Mouse (Mus musculus): ENCODE measurements at regions not wholly inside any gene's neighbourhood (a gene's known extent, or its start where the extent isn't known, plus 50 kb on each side); places are given as distances from the start of the nearest gene placed in this dataset.

- no peak for DNase-seq (ENCODE audit: low spot score)
These were observed 73.1 kb upstream of the Msx1 start for GRCm38 (mm10) chr5:37897501-37897900.

- DNase-seq (ENCODE audit: low spot score) = no peak
These were observed 71.3 kb upstream of the Msx1 start for GRCm38 (mm10) chr5:37895441-37896336.

GRCm38 (mm10) chr5:37893639-37894550 lies 69.5 kb upstream of the Msx1 start:
- DNase-seq (ENCODE audit: low spot score) = no peak

GRCm38 (mm10) chr5:37890641-37891040 lies 66.3 kb upstream of the Msx1 start:
- DNase-seq (ENCODE audit: low spot score) = no peak

DNA sequence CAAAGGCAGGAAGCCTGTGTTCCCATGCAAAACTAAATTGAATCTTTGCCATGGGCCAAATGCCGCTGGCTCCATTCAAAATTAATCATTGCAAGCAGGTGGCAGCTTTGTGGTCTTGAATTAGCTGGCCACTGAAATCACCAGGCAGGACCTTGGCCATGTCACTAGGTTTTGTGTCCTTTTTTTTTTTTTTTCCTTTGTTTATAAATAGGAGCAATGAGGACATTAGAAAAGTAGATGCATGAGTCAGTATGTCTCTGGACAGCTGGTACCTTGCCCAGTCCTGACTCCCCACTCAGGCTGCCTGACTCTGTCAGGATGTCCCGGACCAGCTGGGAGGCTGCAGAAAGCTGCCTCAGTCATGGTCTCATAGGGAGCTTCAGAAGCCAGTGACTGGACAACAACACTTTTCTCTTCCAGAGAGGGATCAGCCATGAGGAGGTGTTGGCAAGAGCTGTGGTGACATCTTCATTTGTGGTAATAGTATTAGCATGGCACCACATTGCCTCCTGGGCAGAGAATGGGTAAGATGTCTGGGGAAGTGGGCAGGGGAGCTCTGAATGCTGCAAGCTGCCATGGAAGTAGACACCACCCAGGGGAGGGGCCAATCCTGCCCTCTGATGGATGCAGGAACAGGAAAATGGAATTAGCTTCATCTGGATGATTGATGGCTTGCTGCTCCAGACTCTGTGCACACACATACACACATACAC lies 55.4 kb upstream of the Msx1 start:
- no peak for DNase-seq (ENCODE audit: low spot score)

DNA sequence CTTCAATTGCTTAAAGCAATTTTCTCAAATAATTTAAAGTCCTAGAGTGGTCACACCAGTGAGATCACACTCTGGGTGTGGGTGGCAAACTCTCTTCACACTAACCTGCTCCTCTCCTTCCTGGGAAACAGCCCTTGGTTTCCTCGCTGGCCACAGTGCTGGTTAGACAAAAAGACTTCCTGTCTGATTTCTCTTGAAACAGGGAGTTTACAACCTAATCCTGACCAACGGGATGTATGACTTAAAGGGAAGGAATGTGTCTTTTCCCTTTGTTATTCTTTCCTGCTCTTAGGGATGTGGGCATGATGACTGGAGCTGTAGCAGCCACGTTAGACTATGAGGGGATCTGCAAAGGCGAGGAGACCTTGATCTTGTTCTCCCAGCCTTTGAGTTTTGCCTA lies 51.9 kb upstream of the Msx1 start:
- DNase-seq (ENCODE audit: low spot score) = no peak

DNA sequence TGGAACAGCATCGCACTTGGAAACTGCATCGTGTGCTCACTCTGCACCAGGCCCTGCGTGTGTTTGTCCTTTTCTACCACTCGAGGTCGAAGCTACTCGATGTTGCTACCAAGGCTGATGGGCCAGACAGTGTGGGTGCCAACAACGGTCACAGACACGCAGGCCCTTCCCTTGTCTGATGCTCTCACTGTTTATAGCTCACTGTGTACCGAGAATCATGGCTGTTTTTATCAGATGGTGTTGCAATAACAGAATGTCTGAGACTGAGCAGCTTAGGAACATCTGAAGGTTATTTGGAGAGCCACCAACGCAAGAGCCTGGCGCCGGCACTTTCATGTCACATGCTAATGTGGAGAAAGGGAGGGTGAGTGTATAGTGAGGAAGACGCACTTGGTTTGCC lies 51.1 kb upstream of the Msx1 start:
- DNase-seq (ENCODE audit: low spot score) = no peak

GRCm38 (mm10) chr5:37874784-37875281 lies 50.5 kb upstream of the Msx1 start:
- DNase-seq (ENCODE audit: low spot score) = no peak

All from c-Kit-positive CD71-positive TER-119-positive erythroid progenitor cells, embryonic 14.5 days (primary cell).